Mouse (Mus musculus): ENCODE data around the gene Fam219a.

The Fam219a gene

GRCm38 (mm10) chr4:41468396-41469080 is 100.8 kb downstream of the Fam219a start:
- DNase-seq = peak; percentile 86
